Mouse (Mus musculus) heart, embryonic 15.5 days (tissue): ENCODE data around the gene Gm10073. TPM values are rescaled to one million over a fixed set of nuclear protein-coding genes. Genes with fewer than 3 reads are reported as not detected.

ENCODE experiments used
- ATAC-seq: fragments of 200-750 bp; cut with Nextera tagmentation; replicated peaks from 2 replicates; pipeline ENCODE4 v1.8.0; 2017; ENCODE audit warnings: low read depth, moderate TSS enrichment; ENCODE audit not compliant: insufficient number of reproducible peaks, insufficient read depth, low FRiP score
- H3K27ac ChIP-seq: fragments of 300-500 bp; sonication (generic); 2 replicates; pipeline ENCODE4 v1.5.1; 2015; ENCODE audit warnings: mild to moderate bottlenecking, inconsistent platforms
- H3K27me3 ChIP-seq: fragments of 300-500 bp; sonication (generic); 2 replicates; pipeline ENCODE4 v1.6.1; 2015; ENCODE audit warnings: inconsistent platforms
- H3K36me3 ChIP-seq: fragments of 300-500 bp; sonication (generic); 2 replicates; pipeline ENCODE4 v1.6.1; 2015; ENCODE audit warnings: mild to moderate bottlenecking, inconsistent platforms
- H3K4me1 ChIP-seq: fragments of 300-500 bp; sonication (generic); replicated peaks from 2 replicates; pipeline ENCODE4 v1.6.1; 2015; ENCODE audit warnings: inconsistent platforms
- H3K4me2 ChIP-seq: fragments of 300-500 bp; sonication (generic); 2 replicates; pipeline ENCODE4 v1.6.1; 2015; ENCODE audit warnings: inconsistent platforms, mild to moderate bottlenecking, moderate library complexity
- H3K4me3 ChIP-seq: fragments of 300-500 bp; sonication (generic); 2 replicates; pipeline ENCODE4 v1.5.1; 2015; ENCODE audit warnings: mild to moderate bottlenecking, inconsistent platforms
- H3K9ac ChIP-seq: fragments of 300-500 bp; sonication (generic); 2 replicates; pipeline ENCODE4 v1.6.1; 2015; ENCODE audit warnings: mild to moderate bottlenecking, inconsistent platforms
- H3K9me3 ChIP-seq: fragments of 300-500 bp; sonication (generic); replicated peaks from 2 replicates; pipeline ENCODE4 v1.6.1; 2016; ENCODE audit warnings: inconsistent platforms
- WGBS: fragments of 180-500 bp; shearing (Covaris S2); methylation state at CpG from one replicate; pipeline ENCODE4 v1.1.7; 2015; ENCODE audit warnings: mixed read lengths; 5-methylcytosine and 5-hydroxymethylcytosine counted together
- polyA plus RNA-seq: library from polyadenylated mRNA; unstranded; fragments of >200 nt; fragmentation: Nextera tagmentation; extraction: Ambion mirVana; gene quantifications from 2 replicates; pipeline ENCODE4 v1.2.1, GENCODE M21; 2015

Gene Gm10073
- polyA plus RNA-seq, 1 experiment from 2014 or later = 6.5 TPM

GRCm38 (mm10) chr8:106548366-106548936 is 24.8 kb downstream of the Gm10073 start:
- H3K9ac ChIP-seq = no peak overlapping the region
- peaks cover 48% of the 10 kb centered on the region for H3K36me3 ChIP-seq
- no peaks in the 10 kb centered on the region for H3K9me3 ChIP-seq
- no peak overlapping the region for H3K4me3 ChIP-seq
- WGBS = 86% methylated on average over 10 of the region's 10 CpGs
- no peaks in the 10 kb centered on the region for H3K27me3 ChIP-seq
- ATAC-seq = no peak
- H3K4me2 ChIP-seq = no peak overlapping the region
- no peak overlapping the region for H3K27ac ChIP-seq
- no peaks in the 10 kb centered on the region for H3K4me1 ChIP-seq

GRCm38 (mm10) chr8:106546746-106547145 is 26.5 kb downstream of the Gm10073 start:
- peaks cover 50% of the 10 kb centered on the region for H3K36me3 ChIP-seq
- ATAC-seq = no peak

GRCm38 (mm10) chr8:106545149-106545548 is 28.1 kb downstream of the Gm10073 start:
- peaks cover 65% of the 10 kb centered on the region for H3K36me3 ChIP-seq
- H3K4me1 ChIP-seq = no peaks in the 10 kb centered on the region
- no peak overlapping the region for H3K9ac ChIP-seq
- no peak overlapping the region for H3K27ac ChIP-seq
- no peaks in the 10 kb centered on the region for H3K27me3 ChIP-seq
- 83% methylated on average over 2 of the region's 2 CpGs for WGBS
- no peaks in the 10 kb centered on the region for H3K9me3 ChIP-seq
- H3K4me3 ChIP-seq = no peak overlapping the region
- ATAC-seq = no peak
- no peak overlapping the region for H3K4me2 ChIP-seq

More at GRCm38 (mm10) chr8:106546746-106547145, 26.5 kb downstream of the Gm10073 start:
- H3K9ac ChIP-seq = no peak overlapping the region
- H3K4me3 ChIP-seq = no peak overlapping the region
- WGBS = 77% methylated on average over 7 of the region's 7 CpGs
- no peak overlapping the region for H3K27ac ChIP-seq
- no peaks in the 10 kb centered on the region for H3K27me3 ChIP-seq
- H3K9me3 ChIP-seq = no peaks in the 10 kb centered on the region
- H3K4me1 ChIP-seq = no peaks in the 10 kb centered on the region
- no peak overlapping the region for H3K4me2 ChIP-seq

GRCm38 (mm10) chr8:106543043-106543442 is 30.2 kb downstream of the Gm10073 start:
- H3K27ac ChIP-seq = no peak overlapping the region
- H3K4me3 ChIP-seq = no peak overlapping the region
- no peaks in the 10 kb centered on the region for H3K27me3 ChIP-seq
- no peak overlapping the region for H3K9ac ChIP-seq
- no peaks in the 10 kb centered on the region for H3K9me3 ChIP-seq
- no peak overlapping the region for H3K4me2 ChIP-seq
- ATAC-seq = no peak
- H3K4me1 ChIP-seq = no peaks in the 10 kb centered on the region
- H3K36me3 ChIP-seq = peaks cover 57% of the 10 kb centered on the region
- WGBS = 76% methylated on average over 8 of the region's 8 CpGs

GRCm38 (mm10) chr8:106541002-106541401 is 32.3 kb downstream of the Gm10073 start:
- H3K4me1 ChIP-seq = no peaks in the 10 kb centered on the region
- no peak overlapping the region for H3K27ac ChIP-seq
- no peak overlapping the region for H3K4me2 ChIP-seq
- WGBS = 79% methylated on average over 11 of the region's 11 CpGs
- H3K9me3 ChIP-seq = no peaks in the 10 kb centered on the region
- H3K27me3 ChIP-seq = no peaks in the 10 kb centered on the region
- ATAC-seq = no peak
- H3K9ac ChIP-seq = no peak overlapping the region
- H3K4me3 ChIP-seq = no peak overlapping the region
- H3K36me3 ChIP-seq = peaks cover 56% of the 10 kb centered on the region

- Histone ChIP-seq H3K9me3 (no peaks in the 10 kb centered on the region), H3K9ac (no peak overlapping the region), H3K4me3 (no peak overlapping the region), H3K27ac (no peak overlapping the region), H3K4me2 (no peak overlapping the region), H3K27me3 (no peaks in the 10 kb centered on the region), H3K4me1 (no peaks in the 10 kb centered on the region; the same call in 1 of the 2 replicates), H3K36me3 (peaks cover 41% of the 10 kb centered on the region)
- 60% methylated on average over 5 of the region's 5 CpGs for WGBS
- no peak for ATAC-seq
These were observed 34.1 kb downstream of the Gm10073 start for GRCm38 (mm10) chr8:106539193-106539592.

GRCm38 (mm10) chr8:106535448-106535847 is 37.8 kb downstream of the Gm10073 start:
- H3K4me3 ChIP-seq = no peak overlapping the region
- no peaks in the 10 kb centered on the region for H3K9me3 ChIP-seq
- H3K36me3 ChIP-seq = peaks cover 12% of the 10 kb centered on the region; the same call in 1 of the 2 replicates
- H3K9ac ChIP-seq = no peak overlapping the region
- no peak overlapping the region for H3K4me2 ChIP-seq
- H3K4me1 ChIP-seq = peaks cover 13% of the 10 kb centered on the region
- H3K27me3 ChIP-seq = no peaks in the 10 kb centered on the region
- ATAC-seq = no peak
- 72% methylated on average over 4 of the region's 4 CpGs for WGBS
- H3K27ac ChIP-seq = no peak overlapping the region

- Histone ChIP-seq H3K9me3 (no peaks in the 10 kb centered on the region), H3K4me1 (peaks cover 14% of the 10 kb centered on the region), H3K36me3 (peaks cover 10% of the 10 kb centered on the region; the same call in 1 of the 2 replicates), H3K27me3 (no peaks in the 10 kb centered on the region), H3K4me2 (no peak overlapping the region), H3K9ac (no peak overlapping the region), H3K4me3 (no peak overlapping the region), H3K27ac (no peak overlapping the region)
- WGBS = 37% methylated on average over 6 of the region's 6 CpGs
- no peak for ATAC-seq
These were observed 38.8 kb downstream of the Gm10073 start for GRCm38 (mm10) chr8:106534449-106534848.

GRCm38 (mm10) chr8:106533709-106534108 is 39.6 kb downstream of the Gm10073 start:
- Histone ChIP-seq H3K4me2 (no peak overlapping the region), H3K9me3 (no peaks in the 10 kb centered on the region), H3K27me3 (no peaks in the 10 kb centered on the region), H3K27ac (peak overlapping the region; percentile 82), H3K4me1 (peaks cover 21% of the 10 kb centered on the region), H3K9ac (no peak overlapping the region), H3K36me3 (peaks cover 10% of the 10 kb centered on the region; the same call in 1 of the 2 replicates), H3K4me3 (no peak overlapping the region)
- no peak for ATAC-seq
- WGBS = 67% methylated on average over 7 of the region's 7 CpGs

- no peaks in the 10 kb centered on the region for H3K27me3 ChIP-seq
- H3K4me1 ChIP-seq = peaks cover 41% of the 10 kb centered on the region
- no peak overlapping the region for H3K27ac ChIP-seq
- no peak for ATAC-seq
- no peaks in the 10 kb centered on the region for H3K36me3 ChIP-seq
- no peak overlapping the region for H3K4me3 ChIP-seq
- no peak overlapping the region for H3K9ac ChIP-seq
- H3K4me2 ChIP-seq = no peak overlapping the region
- 78% methylated on average over 4 of the region's 4 CpGs for WGBS
- H3K9me3 ChIP-seq = no peaks in the 10 kb centered on the region
These were observed 42.7 kb downstream of the Gm10073 start for GRCm38 (mm10) chr8:106530566-106530965.

GRCm38 (mm10) chr8:106529885-106530482 is 43.3 kb downstream of the Gm10073 start:
- Histone ChIP-seq H3K9ac (no peak overlapping the region), H3K4me2 (no peak overlapping the region), H3K4me3 (no peak overlapping the region), H3K27ac (0 out of 2 replicates have a peak overlapping the region, but pooled peaks have one; percentile 2), H3K36me3 (no peaks in the 10 kb centered on the region), H3K27me3 (no peaks in the 10 kb centered on the region), H3K4me1 (peaks cover 43% of the 10 kb centered on the region), H3K9me3 (no peaks in the 10 kb centered on the region)
- 75% methylated on average over 10 of the region's 10 CpGs for WGBS
- ATAC-seq = no peak
